Comparison of ENCODE assay signal across 8 mouse cellular contexts in genomic region chr2:137113288-137114061, GRCm38 (mm10). TPM values are rescaled to one million over a fixed set of nuclear protein-coding genes. Genes with fewer than 3 reads are reported as not detected.
DNase-seq lines count a peak whose midpoint lies in the region; ATAC-seq and TF ChIP-seq lines count a peak whose summit lies in the region.

No protein-coding gene starts in this region.

- DNase-seq in A20 (ENCODE audit: low read depth, low spot score) (peak; percentile 6), ES-E14 (ENCODE audit: low read depth, low spot score) (no peak)
- peak; percentile 36 for DNase-seq in lung, postnatal 10 days
- no peak for DNase-seq in urinary bladder, postnatal 36 days (ENCODE audit: low spot score in 2 of 2)
- DNase-seq in thymus, postnatal 14 days = no peak
- DNase-seq in layer of hippocampus, adult 9-11 months = no peak
- DNase-seq in layer of hippocampus, postnatal 14 days (ENCODE audit: low spot score in 2 of 2) = no peak

- peak overlapping the region; percentile 98 for H3K4me2 ChIP-seq in heart, embryonic 16.5 days (ENCODE audit: low read depth, low read length)

- no peaks in the 10 kb centered on the region for H3K9me3 ChIP-seq in ES-E14 (ENCODE audit: control insufficient read depth, insufficient read depth, low read depth, low read length)
- no peaks in the 10 kb centered on the region for H3K9me3 ChIP-seq in heart, embryonic 16.5 days (replicated peaks; ENCODE audit: control insufficient read depth, low read length)

- peaks cover 2 to 6% of the 10 kb centered on the region in 2 experiments; a peak in 2 of 4 replicates for H3K4me1 ChIP-seq in ES-E14 (ENCODE audit: control insufficient read depth in 2 of 2, insufficient read depth in 2 of 2, low read length in 2 of 2, poor library complexity in 1 of 2)
- H3K4me1 ChIP-seq in heart, embryonic 16.5 days (ENCODE audit: control insufficient read depth, insufficient read depth, low read length) = peaks cover 42% of the 10 kb centered on the region

- H3K4me3 ChIP-seq in ES-E14 (ENCODE audit: insufficient read depth in 1 of 2, low read depth in 1 of 2, low read length in 2 of 2, poor library complexity in 1 of 2, severe bottlenecking in 1 of 2) = peak overlapping the region; percentile 87 to 92
- peak overlapping the region; percentile 87 for H3K4me3 ChIP-seq in heart, embryonic 16.5 days (ENCODE audit: low read length)

- no peak overlapping the region for H3K27ac ChIP-seq in ES-E14 (ENCODE audit: insufficient read depth, low read depth, low read length, poor library complexity, severe bottlenecking)
- peak overlapping the region; percentile 99 for H3K27ac ChIP-seq in heart, embryonic 16.5 days (ENCODE audit: low read length)

- H3K9ac ChIP-seq in ES-E14 (ENCODE audit: insufficient read depth, low read depth, low read length, poor library complexity, severe bottlenecking) = peak overlapping the region; percentile 69; the same call in 1 of the 2 replicates
- H3K9ac ChIP-seq in heart, embryonic 16.5 days (ENCODE audit: low read length) = peak overlapping the region; percentile 96

- no peak for ATAC-seq in heart, embryonic 16.5 days (replicated peaks; ENCODE audit: extremely low read depth, insufficient read depth, low FRiP score)

- H3K36me3 ChIP-seq in ES-E14 (ENCODE audit: control insufficient read depth, insufficient read depth, low read length, poor library complexity, severe bottlenecking) = no peaks in the 10 kb centered on the region
- no peaks in the 10 kb centered on the region for H3K36me3 ChIP-seq in heart, embryonic 16.5 days (ENCODE audit: control insufficient read depth, insufficient read depth)

- WGBS in heart, embryonic 16.5 days = 12% methylated on average over 12 of the region's 12 CpGs

- no peaks in the 10 kb centered on the region for H3K27me3 ChIP-seq in heart, embryonic 16.5 days (ENCODE audit: control insufficient read depth, insufficient read depth, low read length)

- in situ Hi-C loops in ES-E14 (cut with MboI; ENCODE audit: low sequenced_read_pairs in 2 of 2, unreplicated experiment in 2 of 2) = loop anchor here in 1 of 2 experiments (25.0 kb wide), 1 partner anchor 824 kb away; no protein-coding TSS in a partner anchor

TF ChIP-seq in ES-E14, 5 proteins besides CTCF, POLR2A, EP300 and RAD21:
- TF ChIP-seq HCFC1 (IDR thresholded peaks at IDR 0.05; ENCODE audit: borderline replicate concordance, insufficient read depth, low read length) (no peak), MAFK (IDR thresholded peaks at IDR 0.05; ENCODE audit: insufficient read depth, low read depth, low read length) (no peak), ZC3H11A (IDR thresholded peaks at IDR 0.05; ENCODE audit: borderline replicate concordance, low read depth, low read length) (no peak), CHD2 (IDR thresholded peaks at IDR 0.05; ENCODE audit: low read depth, low read length) (no peak), ZNF384 (IDR thresholded peaks at IDR 0.05; ENCODE audit: low read depth, low read length) (no peak)

RNA-seq across cellular contexts. Expression of gene Jag1, which starts 3.0 kb away (rescaled TPM):
- 32.1 and 42.4 TPM in 2 replicates for total RNA-seq in ES-E14 (2012; rRNA removed)
- polyA plus RNA-seq in heart, embryonic 16.5 days (2015; fragmentation: Nextera tagmentation; extraction: Ambion mirVana) = 9.9 and 10.6 TPM in 2 replicates
- total RNA-seq in layer of hippocampus, postnatal 14 days (2021) = 1 to 10 TPM; 9.2 to 9.7 TPM

Comparison
In these comparisons a context has a peak if more than half of its experiments do, and no peak if none do; other contexts are left out.
1. DNase-seq: peak in A20 (single experiment) and lung, postnatal 10 days (single experiment); none in ES-E14 (single experiment), urinary bladder, postnatal 36 days (0 of 2), thymus, postnatal 14 days (single experiment), layer of hippocampus, adult 9-11 months (single experiment) and layer of hippocampus, postnatal 14 days (0 of 2).